Mouse (Mus musculus): Measurements from ENCODE around the gene Slc5a3. TPM values are rescaled to one million over a fixed set of nuclear protein-coding genes. Genes with fewer than 3 reads are reported as not detected.

Slc5a3 gene
- polyA plus RNA-seq (2014; fragmentation: Illumina TruSeq; extraction: RNeasy Lipid Tissue Mini Kit (QIAGEN cat#74804); ENCODE audit: low read depth, low replicate concordance), result 37.3 TPM

GRCm38 (mm10) chr16:92057852-92058643 is at the start of gene Slc5a3, which contains the start of the genes Mrps6 and Gm49711:
TSS of gene Slc5a3 (plus strand) at chr16:92058322.
TSS of gene Mrps6 (plus strand) at chr16:92058270.
TSS of gene Gm49711 (plus strand) at chr16:92058316.

Other genes with a start within 250 kb of the Slc5a3 start
- 128 TPM for gene Mrps6, start 52 bp upstream of the Slc5a3 start, polyA plus RNA-seq (2014; fragmentation: Illumina TruSeq; extraction: RNeasy Lipid Tissue Mini Kit (QIAGEN cat#74804); ENCODE audit: low read depth, low replicate concordance)
- gene Gm49711, start within 50 bp of the Slc5a3 start, polyA plus RNA-seq (2014; fragmentation: Illumina TruSeq; extraction: RNeasy Lipid Tissue Mini Kit (QIAGEN cat#74804); ENCODE audit: low read depth, low replicate concordance), result not detected
- gene Kcne2, start 234.1 kb downstream of the Slc5a3 start, polyA plus RNA-seq (2014; fragmentation: Illumina TruSeq; extraction: RNeasy Lipid Tissue Mini Kit (QIAGEN cat#74804); ENCODE audit: low read depth, low replicate concordance), result 2.1 TPM
- gene Smim11, start 243.0 kb downstream of the Slc5a3 start, polyA plus RNA-seq (2014; fragmentation: Illumina TruSeq; extraction: RNeasy Lipid Tissue Mini Kit (QIAGEN cat#74804); ENCODE audit: low read depth, low replicate concordance), result 88.5 TPM